Mouse (Mus musculus): Measurements from ENCODE around the gene Rbfox1. TPM values are rescaled to one million over a fixed set of nuclear protein-coding genes. Genes with fewer than 3 reads are reported as not detected.

Rbfox1 gene
- total and polyA plus RNA-seq, 2 experiments = 0.09 TPM; not detected in 1

- Histone ChIP-seq H3K4me1 (ENCODE audit: control insufficient read depth, insufficient read depth, low read length) (no peaks in the 10 kb centered on the region), H3K36me3 (ENCODE audit: control insufficient read depth, insufficient read depth, low read length) (no peaks in the 10 kb centered on the region), H3K79me2 (ENCODE audit: control insufficient read depth, insufficient read depth, low read length) (no peaks in the 10 kb centered on the region), H3K27ac (replicated peaks; ENCODE audit: insufficient read depth, low read depth, low read length) (no peak overlapping the region), H3K9ac (ENCODE audit: low read depth, low read length) (no peak overlapping the region), H3K27me3 (ENCODE audit: control insufficient read depth, insufficient read depth, low read length) (no peaks in the 10 kb centered on the region), H3K4me3 (ENCODE audit: insufficient read depth, low read depth, low read length) (no peak overlapping the region)
- DNase-seq (ENCODE audit: extremely low read depth, low read depth, low spot score) = no peak
- TF ChIP-seq CTCF (IDR thresholded peaks at IDR 0.05; ENCODE audit: low read depth, low read length) (no peak), POLR2A (IDR thresholded peaks at IDR 0.05; ENCODE audit: extremely low read depth, insufficient read depth, low read length) (no peak)
- 79% methylated on average over 1 of the region's 1 CpGs for WGBS
Measured at GRCm38 (mm10) chr16:5945682-5946081, 60.5 kb downstream of the Rbfox1 start.

DNA sequence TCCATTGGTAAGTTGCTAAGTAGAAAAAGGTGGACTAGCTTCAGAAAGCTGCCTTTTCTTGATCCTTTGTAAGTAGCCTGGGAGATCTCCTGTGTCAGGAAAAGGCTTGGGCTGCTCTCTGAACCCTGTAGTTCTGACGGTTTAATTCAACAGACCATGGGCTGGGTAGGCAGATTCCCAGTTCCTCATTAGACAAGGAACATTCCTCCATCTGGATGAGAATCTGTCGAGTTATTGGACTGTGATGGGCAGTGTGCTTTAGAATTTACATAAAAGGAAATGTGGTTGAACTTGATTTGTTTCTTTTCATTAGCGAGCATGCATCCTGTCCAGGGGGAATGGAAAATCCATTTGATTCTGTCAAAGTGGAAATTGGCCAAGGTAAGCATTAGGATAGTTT lies 68.0 kb downstream of the Rbfox1 start:
- Histone ChIP-seq H3K27ac (replicated peaks; ENCODE audit: insufficient read depth, low read depth, low read length) (no peak overlapping the region), H3K27me3 (ENCODE audit: control insufficient read depth, insufficient read depth, low read length) (no peaks in the 10 kb centered on the region), H3K36me3 (ENCODE audit: control insufficient read depth, insufficient read depth, low read length) (no peaks in the 10 kb centered on the region), H3K4me1 (ENCODE audit: control insufficient read depth, insufficient read depth, low read length) (no peaks in the 10 kb centered on the region), H3K9ac (ENCODE audit: low read depth, low read length) (no peak overlapping the region), H3K79me2 (ENCODE audit: control insufficient read depth, insufficient read depth, low read length) (no peaks in the 10 kb centered on the region), H3K4me3 (ENCODE audit: insufficient read depth, low read depth, low read length) (no peak overlapping the region)
- TF ChIP-seq CTCF (IDR thresholded peaks at IDR 0.05; ENCODE audit: low read depth, low read length) = no peak
- no peak for TF ChIP-seq POLR2A (IDR thresholded peaks at IDR 0.05; ENCODE audit: extremely low read depth, insufficient read depth, low read length)
- 62% methylated on average over 3 of the region's 3 CpGs for WGBS
- DNase-seq (ENCODE audit: extremely low read depth, low read depth, low spot score) = no peak

GRCm38 (mm10) chr16:5957418-5957817 lies 72.3 kb downstream of the Rbfox1 start:
- Histone ChIP-seq H3K27ac (replicated peaks; ENCODE audit: insufficient read depth, low read depth, low read length) (no peak overlapping the region), H3K4me1 (ENCODE audit: control insufficient read depth, insufficient read depth, low read length) (no peaks in the 10 kb centered on the region), H3K36me3 (ENCODE audit: control insufficient read depth, insufficient read depth, low read length) (no peaks in the 10 kb centered on the region), H3K27me3 (ENCODE audit: control insufficient read depth, insufficient read depth, low read length) (no peaks in the 10 kb centered on the region), H3K79me2 (ENCODE audit: control insufficient read depth, insufficient read depth, low read length) (no peaks in the 10 kb centered on the region), H3K4me3 (ENCODE audit: insufficient read depth, low read depth, low read length) (no peak overlapping the region), H3K9ac (ENCODE audit: low read depth, low read length) (no peak overlapping the region)
- DNase-seq (ENCODE audit: extremely low read depth, low read depth, low spot score) = no peak
- 79% methylated on average over 4 of the region's 4 CpGs for WGBS
- TF ChIP-seq POLR2A (IDR thresholded peaks at IDR 0.05; ENCODE audit: extremely low read depth, insufficient read depth, low read length) (no peak), CTCF (IDR thresholded peaks at IDR 0.05; ENCODE audit: low read depth, low read length) (no peak)

GRCm38 (mm10) chr16:5961786-5962185 lies 76.6 kb downstream of the Rbfox1 start:
- 77% methylated on average over 3 of the region's 3 CpGs for WGBS
- H3K27me3 ChIP-seq (ENCODE audit: control insufficient read depth, insufficient read depth, low read length) = no peaks in the 10 kb centered on the region
- no peak overlapping the region for H3K4me3 ChIP-seq (ENCODE audit: insufficient read depth, low read depth, low read length)
- no peaks in the 10 kb centered on the region for H3K4me1 ChIP-seq (ENCODE audit: control insufficient read depth, insufficient read depth, low read length)
- no peak overlapping the region for H3K9ac ChIP-seq (ENCODE audit: low read depth, low read length)
- no peak for TF ChIP-seq CTCF (IDR thresholded peaks at IDR 0.05; ENCODE audit: low read depth, low read length)
- H3K79me2 ChIP-seq (ENCODE audit: control insufficient read depth, insufficient read depth, low read length) = no peaks in the 10 kb centered on the region
- H3K27ac ChIP-seq (replicated peaks; ENCODE audit: insufficient read depth, low read depth, low read length) = no peak overlapping the region
- no peaks in the 10 kb centered on the region for H3K36me3 ChIP-seq (ENCODE audit: control insufficient read depth, insufficient read depth, low read length)
- DNase-seq (ENCODE audit: extremely low read depth, low read depth, low spot score) = no peak

DNA sequence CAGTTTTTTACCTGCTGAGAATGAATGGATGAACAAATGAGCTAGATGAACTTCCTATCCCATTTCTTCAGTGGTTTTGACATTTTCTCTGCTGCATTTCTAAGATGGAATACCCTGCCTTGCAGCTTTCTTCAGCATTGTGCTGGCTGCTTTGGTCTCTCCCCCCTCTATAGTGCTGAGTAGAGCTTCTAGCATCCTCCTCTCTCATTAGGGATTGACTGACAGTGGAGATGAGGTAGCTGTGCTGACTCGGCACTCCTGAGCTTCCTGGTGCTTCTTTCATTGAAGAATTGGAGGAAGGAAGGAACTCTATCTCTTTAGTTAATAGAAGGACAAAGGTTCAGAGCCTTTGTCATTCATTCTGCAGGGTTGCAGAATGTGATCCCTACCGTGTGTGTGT lies 89.0 kb downstream of the Rbfox1 start:
- WGBS = 56% methylated on average over 2 of the region's 2 CpGs

GRCm38 (mm10) chr16:5992045-5993011 lies 107.2 kb downstream of the Rbfox1 start:
- H3K4me1 ChIP-seq (ENCODE audit: control insufficient read depth, insufficient read depth, low read length) = no peaks in the 10 kb centered on the region
- no peak for DNase-seq (ENCODE audit: extremely low read depth, low read depth, low spot score)
- 65% methylated on average over 10 of the region's 10 CpGs for WGBS
- TF ChIP-seq CTCF (IDR thresholded peaks at IDR 0.05; ENCODE audit: low read depth, low read length) (no peak), POLR2A (IDR thresholded peaks at IDR 0.05; ENCODE audit: extremely low read depth, insufficient read depth, low read length) (no peak)
- no peak overlapping the region for H3K27ac ChIP-seq (replicated peaks; ENCODE audit: insufficient read depth, low read depth, low read length)
- H3K4me3 ChIP-seq (ENCODE audit: insufficient read depth, low read depth, low read length) = no peak overlapping the region
- no peaks in the 10 kb centered on the region for H3K36me3 ChIP-seq (ENCODE audit: control insufficient read depth, insufficient read depth, low read length)
- H3K79me2 ChIP-seq (ENCODE audit: control insufficient read depth, insufficient read depth, low read length) = no peaks in the 10 kb centered on the region
- no peaks in the 10 kb centered on the region for H3K27me3 ChIP-seq (ENCODE audit: control insufficient read depth, insufficient read depth, low read length)
- no peak overlapping the region for H3K9ac ChIP-seq (ENCODE audit: low read depth, low read length)

More for the DNA sequence above, 89.0 kb downstream of the Rbfox1 start:
- H3K4me1 ChIP-seq (ENCODE audit: control insufficient read depth, insufficient read depth, low read length) = no peaks in the 10 kb centered on the region
- no peak for DNase-seq (ENCODE audit: extremely low read depth, low read depth, low spot score)
- H3K79me2 ChIP-seq (ENCODE audit: control insufficient read depth, insufficient read depth, low read length) = no peaks in the 10 kb centered on the region
- TF ChIP-seq POLR2A (IDR thresholded peaks at IDR 0.05; ENCODE audit: extremely low read depth, insufficient read depth, low read length) = no peak
- no peak for TF ChIP-seq CTCF (IDR thresholded peaks at IDR 0.05; ENCODE audit: low read depth, low read length)
- H3K4me3 ChIP-seq (ENCODE audit: insufficient read depth, low read depth, low read length) = no peak overlapping the region
- H3K9ac ChIP-seq (ENCODE audit: low read depth, low read length) = no peak overlapping the region
- H3K36me3 ChIP-seq (ENCODE audit: control insufficient read depth, insufficient read depth, low read length) = no peaks in the 10 kb centered on the region
- no peak overlapping the region for H3K27ac ChIP-seq (replicated peaks; ENCODE audit: insufficient read depth, low read depth, low read length)
- H3K27me3 ChIP-seq (ENCODE audit: control insufficient read depth, insufficient read depth, low read length) = no peaks in the 10 kb centered on the region
